In genomic region chr13:74639712-74640522, GRCm38 (mm10) we compare ENCODE assay signal across 8 mouse cellular contexts. TPM values are rescaled to one million over a fixed set of nuclear protein-coding genes. Genes with fewer than 3 reads are reported as not detected.
DNase-seq lines count a peak whose midpoint lies in the region; ATAC-seq and TF ChIP-seq lines count a peak whose summit lies in the region.

No protein-coding gene starts in this region.

- H3K9ac ChIP-seq in forebrain, embryonic 12.5 days: peak overlapping the region; percentile 82
- peak overlapping the region; percentile 96 for H3K9ac ChIP-seq in heart, embryonic 16.5 days (ENCODE audit: low read length)
- peak overlapping the region; percentile 96 for H3K9ac ChIP-seq in liver, embryonic 14.5 days (replicated peaks)
- H3K9ac ChIP-seq in stomach, embryonic 15.5 days: peak overlapping the region; percentile 89

- TF ChIP-seq EP300 in liver, embryonic 14.5 days (IDR thresholded peaks at IDR 0.05; ENCODE audit: low read depth): no peak

- under 1% methylated on average over 45 of the region's 49 CpGs for WGBS in forebrain, embryonic 12.5 days
- under 1% methylated on average over 48 of the region's 49 CpGs for WGBS in heart, embryonic 16.5 days
- WGBS in liver, embryonic 14.5 days (ENCODE audit: insufficient replicate concordance): under 1% methylated on average over 49 of the region's 49 CpGs
- under 1% methylated on average over 46 of the region's 49 CpGs for WGBS in stomach, embryonic 15.5 days

- H3K36me3 ChIP-seq in E14TG2a.4 (ENCODE audit: insufficient read depth, low read length): no peaks in the 10 kb centered on the region
- no peaks in the 10 kb centered on the region for H3K36me3 ChIP-seq in forebrain, embryonic 12.5 days (replicated peaks)
- no peaks in the 10 kb centered on the region for H3K36me3 ChIP-seq in heart, embryonic 16.5 days (ENCODE audit: control insufficient read depth, insufficient read depth)
- no peaks in the 10 kb centered on the region for H3K36me3 ChIP-seq in liver, embryonic 14.5 days (replicated peaks; ENCODE audit: control insufficient read depth, insufficient read depth, low read depth)
- no peaks in the 10 kb centered on the region for H3K36me3 ChIP-seq in stomach, embryonic 15.5 days

- no peak for TF ChIP-seq CTCF in E14TG2a.4 (conservative IDR thresholded peaks at IDR 0.05; ENCODE audit: low read length)
- no peak for TF ChIP-seq CTCF in liver, embryonic 14.5 days (IDR thresholded peaks at IDR 0.05; ENCODE audit: low read depth)

- DNase-seq in c-Kit-positive CD71-positive TER-119-positive erythroid progenitor cells, embryonic 14.5 days (ENCODE audit: low spot score): peak; percentile 74
- DNase-seq in kidney, postnatal 36 days: peak; percentile 89 to 91
- peak; percentile 48 to 68 (median 50) for DNase-seq in liver, embryonic 14.5 days (ENCODE audit: low read depth in 3 of 3, low spot score in 3 of 3)
- peak; percentile 87 for DNase-seq in neural tube, embryonic 10.5 days (ENCODE audit: extremely low spot score, low spot score)

- H3K4me2 ChIP-seq in forebrain, embryonic 12.5 days: peak overlapping the region; percentile 76
- H3K4me2 ChIP-seq in heart, embryonic 16.5 days (ENCODE audit: low read depth, low read length): peak overlapping the region; percentile 98
- peak overlapping the region; percentile 90 for H3K4me2 ChIP-seq in liver, embryonic 14.5 days (ENCODE audit: low read depth)
- H3K4me2 ChIP-seq in stomach, embryonic 15.5 days: peak overlapping the region; percentile 83

- peak overlapping the region; percentile 76 for H3K27ac ChIP-seq in forebrain, embryonic 12.5 days
- H3K27ac ChIP-seq in heart, embryonic 16.5 days (ENCODE audit: low read length): peak overlapping the region; percentile 95
- H3K27ac ChIP-seq in liver, embryonic 14.5 days: peak overlapping the region; percentile 83
- peak overlapping the region; percentile 97 for H3K27ac ChIP-seq in stomach, embryonic 15.5 days

- H3K27me3 ChIP-seq in E14TG2a.4 (ENCODE audit: insufficient read depth, low read length): peaks cover 20% of the 10 kb centered on the region
- no peaks in the 10 kb centered on the region for H3K27me3 ChIP-seq in forebrain, embryonic 12.5 days
- no peaks in the 10 kb centered on the region for H3K27me3 ChIP-seq in heart, embryonic 16.5 days (ENCODE audit: control insufficient read depth, insufficient read depth, low read length)
- H3K27me3 ChIP-seq in liver, embryonic 14.5 days (ENCODE audit: control insufficient read depth, insufficient read depth, low read length): no peaks in the 10 kb centered on the region
- no peaks in the 10 kb centered on the region for H3K27me3 ChIP-seq in stomach, embryonic 15.5 days (replicated peaks)

- ATAC-seq in forebrain, embryonic 12.5 days (ENCODE audit: low FRiP score): peak; percentile 89
- ATAC-seq in heart, embryonic 16.5 days (replicated peaks; ENCODE audit: extremely low read depth, insufficient read depth, low FRiP score): peak; percentile 83
- peak; percentile 82 for ATAC-seq in liver, embryonic 14.5 days (ENCODE audit: insufficient read depth)
- ATAC-seq in stomach, embryonic 15.5 days (ENCODE audit: insufficient read depth, low FRiP score, low read depth): peak; percentile 84

- H3K4me3 ChIP-seq in E14TG2a.4 (replicated peaks; ENCODE audit: low read length): peak overlapping the region; percentile 88
- H3K4me3 ChIP-seq in forebrain, embryonic 12.5 days (replicated peaks): peak overlapping the region; percentile 75
- H3K4me3 ChIP-seq in heart, embryonic 16.5 days (ENCODE audit: low read length): peak overlapping the region; percentile 97
- peak overlapping the region; percentile 86 to 99 for H3K4me3 ChIP-seq in liver, embryonic 14.5 days (ENCODE audit: insufficient read depth in 1 of 2, low read depth in 2 of 2, low read length in 2 of 2)
- peak overlapping the region; percentile 97 for H3K4me3 ChIP-seq in stomach, embryonic 15.5 days (replicated peaks)

- H3K9me3 ChIP-seq in E14TG2a.4 (ENCODE audit: low read length): no peaks in the 10 kb centered on the region
- H3K9me3 ChIP-seq in forebrain, embryonic 12.5 days: no peaks in the 10 kb centered on the region
- no peaks in the 10 kb centered on the region for H3K9me3 ChIP-seq in heart, embryonic 16.5 days (replicated peaks; ENCODE audit: control insufficient read depth, low read length)
- no peaks in the 10 kb centered on the region for H3K9me3 ChIP-seq in liver, embryonic 14.5 days (ENCODE audit: control insufficient read depth, low read length)
- H3K9me3 ChIP-seq in stomach, embryonic 15.5 days: no peaks in the 10 kb centered on the region

- H3K4me1 ChIP-seq in E14TG2a.4 (replicated peaks; ENCODE audit: low read depth, low read length): peaks cover 8% of the 10 kb centered on the region
- H3K4me1 ChIP-seq in forebrain, embryonic 12.5 days: peaks cover 6% of the 10 kb centered on the region
- H3K4me1 ChIP-seq in heart, embryonic 16.5 days (ENCODE audit: control insufficient read depth, insufficient read depth, low read length): no peaks in the 10 kb centered on the region
- no peaks in the 10 kb centered on the region for H3K4me1 ChIP-seq in liver, embryonic 14.5 days (replicated peaks; ENCODE audit: control insufficient read depth in 2 of 2, insufficient read depth in 2 of 2, low read length in 1 of 2)
- H3K4me1 ChIP-seq in stomach, embryonic 15.5 days: no peaks in the 10 kb centered on the region

RNA-seq across cellular contexts. Expression of gene Erap1, which starts 0.5 kb away (rescaled TPM):
- polyA plus RNA-seq in forebrain, embryonic 12.5 days (2016; fragmentation: Nextera tagmentation; extraction: Ambion mirVana): 3.5 and 3.9 TPM in 2 replicates
- 18.4 and 21.4 TPM in 2 replicates for polyA plus RNA-seq in heart, embryonic 16.5 days (2015; fragmentation: Nextera tagmentation; extraction: Ambion mirVana)
- 4.3 and 6.9 TPM in 2 replicates for polyA plus RNA-seq in liver, embryonic 14.5 days (2012; rRNA removed)
- 17.6 and 21.6 TPM in 2 replicates for polyA plus RNA-seq in liver, embryonic 14.5 days (2014; fragmentation: Nextera tagmentation; extraction: Ambion mirVana)
- 27.8 and 28.9 TPM in 2 replicates for polyA plus RNA-seq in stomach, embryonic 15.5 days (2015; fragmentation: Nextera tagmentation; extraction: Ambion mirVana)

Comparison
In these comparisons a context has a peak if more than half of its experiments do, and no peak if none do; other contexts are left out.
1. Peak in every context shown above with its lines: DNase-seq, ATAC-seq, H3K4me3 ChIP-seq and H3K27ac ChIP-seq.